Mouse (Mus musculus) heart, adult 11 months (tissue): Measurements from ENCODE around the gene Nsun3.
A peak's percentile ranks its signal among the peaks of the same experiment; 100 is the strongest.

ENCODE experiments used
- DNase-seq: peaks from one replicate; pipeline ENCODE4 v3.0.0; 2022

The Nsun3 gene

DNA sequence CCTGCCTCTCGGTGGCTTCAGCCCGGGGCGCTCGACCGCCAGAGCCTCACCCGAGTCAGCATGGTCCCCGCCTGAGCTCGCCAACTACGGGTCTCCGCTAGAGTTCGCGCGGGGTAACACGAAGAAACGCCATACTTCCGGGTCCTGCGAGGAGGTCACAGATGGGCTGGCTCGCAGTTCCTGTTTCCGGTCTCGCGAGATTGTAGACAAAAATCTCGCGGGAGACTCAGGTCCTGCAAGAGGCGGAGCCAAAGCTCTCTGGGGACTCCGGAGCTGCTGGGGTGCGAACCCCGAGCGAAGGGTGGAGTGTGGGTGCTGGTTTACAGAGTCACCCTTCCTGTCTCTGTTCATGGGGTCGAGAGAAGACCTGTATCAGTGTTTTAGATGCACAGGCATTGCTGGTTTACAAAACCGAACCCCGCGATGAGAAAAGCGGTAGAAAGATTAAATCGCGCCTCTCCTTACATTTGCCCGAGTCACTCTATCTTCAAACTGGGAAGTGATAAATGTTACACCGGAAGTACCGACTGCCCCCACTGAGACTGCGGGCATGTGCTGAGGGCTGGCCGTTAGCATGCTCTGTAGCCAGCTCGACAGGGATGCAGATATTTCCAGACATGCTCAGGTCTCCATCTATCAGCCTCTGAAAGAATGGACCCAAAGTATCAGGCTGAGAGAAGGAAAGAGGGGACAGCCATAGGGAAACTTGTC is at the start of gene Nsun3:
Gene Nsun3 (minus strand): TSS at position 198 of the 711 bp plus-strand sequence.
- DNase-seq: peak; percentile 99

DNA sequence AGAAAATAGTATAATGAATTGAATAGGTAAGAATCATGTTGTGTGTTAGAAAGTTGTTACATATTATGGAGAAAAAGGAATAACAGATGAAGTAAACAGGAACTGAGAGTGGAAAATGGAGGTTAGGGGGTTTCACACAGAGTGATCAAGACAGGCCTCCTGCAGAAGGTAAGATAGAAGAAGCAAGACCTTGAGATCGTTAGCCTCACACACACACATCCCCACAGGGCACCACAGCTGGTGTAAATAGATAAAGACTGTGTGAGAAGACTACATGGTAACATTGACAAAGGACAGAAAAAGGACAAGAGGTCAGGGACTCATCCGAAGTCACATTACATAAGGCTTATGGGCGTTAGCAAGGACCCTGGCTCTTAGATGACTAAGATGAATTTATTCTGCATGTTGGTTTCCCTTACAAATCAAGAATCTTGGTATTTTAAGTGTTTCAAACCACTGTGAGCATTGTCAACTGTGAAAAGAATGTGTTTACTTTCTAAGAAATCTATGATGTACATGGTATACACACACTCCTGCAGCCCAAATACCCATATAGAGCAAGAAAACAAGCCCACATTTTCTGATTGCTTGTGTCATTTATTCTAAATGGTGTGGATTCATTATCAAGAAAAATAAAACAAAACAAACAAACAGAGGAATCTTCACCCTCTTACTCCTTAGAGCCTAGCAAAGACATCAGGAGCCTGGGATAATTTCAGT is 47.6 kb upstream of the Nsun3 start:
- no peak for DNase-seq

DNA sequence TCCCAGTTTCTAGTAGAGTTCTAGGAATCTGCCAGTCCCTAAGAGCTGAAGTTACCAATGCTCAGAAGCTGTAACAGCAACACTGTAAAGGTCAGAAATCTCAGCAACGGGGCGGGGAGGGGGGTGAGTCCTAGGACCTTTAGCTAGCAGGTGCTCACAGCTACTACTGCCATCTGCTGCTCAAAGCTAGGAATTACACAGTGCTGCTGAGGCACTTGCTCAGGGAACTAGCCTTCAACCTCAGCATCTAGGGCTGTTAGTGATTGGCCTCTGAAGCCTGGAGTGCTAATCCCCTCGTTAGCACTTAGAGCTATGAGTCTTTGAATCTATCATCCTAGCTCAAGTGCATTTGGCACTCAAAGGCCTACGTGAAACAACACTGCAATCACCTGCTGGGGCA is 45.9 kb upstream of the Nsun3 start:
- peak; percentile 92 for DNase-seq

DNA sequence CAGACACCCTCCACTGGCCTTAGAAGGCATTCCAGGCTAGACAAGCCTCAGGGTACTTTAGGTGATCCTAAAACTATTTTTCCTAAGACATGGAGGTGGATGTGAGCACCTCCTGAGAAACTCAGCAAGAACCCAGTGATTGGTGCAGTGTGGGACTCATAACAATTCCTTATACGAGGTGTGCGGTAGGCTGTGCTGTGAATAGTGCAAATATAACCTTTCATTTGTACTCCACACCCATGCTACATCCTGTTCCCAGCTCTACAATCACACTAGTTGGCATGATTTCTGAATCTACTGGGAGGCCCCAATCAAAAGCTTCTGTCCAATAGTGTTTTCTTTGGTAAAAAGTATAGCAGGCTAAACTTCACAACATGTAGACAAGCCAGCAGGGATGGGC is 45.4 kb upstream of the Nsun3 start:
- DNase-seq: no peak

DNA sequence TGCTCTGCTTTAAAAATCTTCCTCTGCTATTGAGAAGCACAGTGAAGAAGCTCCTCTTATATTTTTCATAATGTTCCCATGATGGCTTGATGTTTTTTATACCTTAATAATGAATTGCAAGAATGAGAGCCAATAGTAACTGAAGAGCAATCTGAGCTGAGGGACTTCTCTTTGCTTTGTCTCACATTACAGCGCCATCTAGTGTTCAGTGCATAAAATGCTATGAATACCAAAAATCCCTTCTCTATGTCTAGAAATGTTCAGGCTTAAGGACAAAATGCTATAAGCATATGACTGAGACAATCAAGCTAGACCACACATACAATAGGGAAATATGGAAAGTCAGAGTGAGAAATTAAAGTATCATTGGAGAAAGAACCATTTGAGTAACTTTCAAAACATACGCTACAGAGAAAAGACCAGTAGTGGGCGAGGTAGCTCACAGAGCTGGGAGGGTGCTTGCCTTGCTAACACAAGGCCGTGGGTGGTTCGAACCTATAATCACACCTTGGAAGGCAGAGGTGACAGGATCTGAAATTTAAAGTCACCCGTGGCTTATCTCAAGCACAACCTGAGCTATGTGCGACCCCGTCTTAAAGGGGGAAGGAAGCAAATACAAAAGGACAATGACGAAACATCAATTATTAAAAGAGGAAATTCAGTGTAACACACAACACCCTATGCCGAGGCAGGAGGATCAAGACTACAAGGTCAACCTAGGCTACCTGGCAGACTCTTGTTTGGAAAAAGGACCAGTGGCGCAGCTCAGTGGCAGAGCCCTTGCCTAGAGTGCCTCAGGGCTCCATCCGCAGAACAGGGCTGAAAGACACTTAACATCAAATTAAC is 39.8 kb upstream of the Nsun3 start:
- DNase-seq: no peak

DNA sequence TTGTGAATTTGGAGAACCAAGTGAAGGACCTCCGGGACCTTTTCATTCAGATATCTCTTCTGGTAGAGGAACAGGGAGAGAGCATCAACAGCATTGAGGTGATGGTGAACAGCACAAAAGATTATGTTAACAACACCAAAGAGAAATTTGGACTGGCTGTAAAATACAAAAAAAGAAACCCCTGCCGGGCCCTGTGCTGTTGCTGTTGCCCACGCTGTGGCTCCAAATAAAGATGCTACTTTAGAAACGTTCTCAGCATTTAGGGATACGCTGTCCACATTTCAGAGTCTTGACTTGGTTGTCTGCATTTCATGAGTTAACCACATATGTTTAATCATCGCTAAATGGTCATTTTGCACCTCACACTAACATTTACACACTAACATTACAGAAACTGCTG is 35.9 kb upstream of the Nsun3 start:
- no peak for DNase-seq

DNA sequence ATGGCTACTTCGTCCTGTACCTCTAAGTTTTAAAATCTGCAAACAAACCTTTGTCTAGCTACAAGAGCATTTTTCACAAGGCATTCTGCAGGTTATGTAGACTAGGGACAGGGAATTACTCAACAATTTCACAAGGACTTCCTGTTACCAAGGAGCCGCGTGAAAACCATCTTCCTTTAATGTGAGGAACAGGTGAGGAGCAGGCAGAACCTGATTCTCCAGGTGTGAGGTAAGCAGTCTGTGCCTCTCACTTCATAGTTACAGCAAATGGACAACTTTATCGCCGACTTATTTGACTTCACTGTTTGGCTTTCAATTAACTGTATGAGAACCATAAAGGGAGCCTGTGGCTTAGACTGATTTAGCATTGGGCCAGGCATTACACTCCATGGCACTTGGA is 27.9 kb upstream of the Nsun3 start, which contains the start of gene Stx19:
Gene Stx19 (plus strand): TSS at position 186 of the 400 bp plus-strand sequence.
- DNase-seq: no peak

DNA sequence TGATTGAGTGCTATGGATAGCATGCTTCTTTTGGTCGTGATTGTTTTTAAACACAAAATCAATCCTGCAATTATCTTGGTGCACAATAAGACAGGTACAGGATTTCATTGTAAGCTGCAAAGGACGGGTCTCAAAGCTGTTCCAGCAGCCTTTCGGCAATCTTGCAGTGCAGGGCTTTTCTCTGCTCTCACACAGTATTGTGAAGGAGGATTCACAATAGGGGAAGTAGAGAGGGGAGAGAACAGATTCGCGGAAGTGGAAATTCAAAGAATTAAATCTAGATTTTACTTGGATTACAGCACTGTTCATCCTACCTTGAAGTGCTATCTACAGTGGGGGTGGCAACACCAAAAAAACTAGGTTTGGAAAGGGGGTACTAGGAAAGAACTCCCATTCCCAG is 27.2 kb upstream of the Nsun3 start:
- DNase-seq: no peak

DNA sequence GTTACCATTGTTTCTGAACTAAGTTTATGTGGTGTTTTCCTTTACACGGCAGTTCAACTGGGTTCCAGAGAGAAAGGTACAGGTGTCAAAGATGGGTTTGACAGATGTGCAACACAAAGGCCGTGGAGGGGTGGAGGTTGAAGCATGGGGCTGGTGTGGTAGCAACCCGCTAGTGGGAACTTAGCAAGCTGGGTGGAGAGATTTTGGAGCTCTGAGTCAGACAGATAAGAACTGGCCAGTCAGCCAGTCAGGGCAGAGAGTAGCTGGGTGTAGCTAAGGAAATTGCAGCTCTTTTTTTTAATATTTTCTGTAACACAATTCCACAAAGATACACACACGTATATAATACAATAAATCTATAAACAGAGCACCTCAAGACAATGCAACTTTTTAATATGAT is 24.2 kb upstream of the Nsun3 start:
- no peak for DNase-seq

DNA sequence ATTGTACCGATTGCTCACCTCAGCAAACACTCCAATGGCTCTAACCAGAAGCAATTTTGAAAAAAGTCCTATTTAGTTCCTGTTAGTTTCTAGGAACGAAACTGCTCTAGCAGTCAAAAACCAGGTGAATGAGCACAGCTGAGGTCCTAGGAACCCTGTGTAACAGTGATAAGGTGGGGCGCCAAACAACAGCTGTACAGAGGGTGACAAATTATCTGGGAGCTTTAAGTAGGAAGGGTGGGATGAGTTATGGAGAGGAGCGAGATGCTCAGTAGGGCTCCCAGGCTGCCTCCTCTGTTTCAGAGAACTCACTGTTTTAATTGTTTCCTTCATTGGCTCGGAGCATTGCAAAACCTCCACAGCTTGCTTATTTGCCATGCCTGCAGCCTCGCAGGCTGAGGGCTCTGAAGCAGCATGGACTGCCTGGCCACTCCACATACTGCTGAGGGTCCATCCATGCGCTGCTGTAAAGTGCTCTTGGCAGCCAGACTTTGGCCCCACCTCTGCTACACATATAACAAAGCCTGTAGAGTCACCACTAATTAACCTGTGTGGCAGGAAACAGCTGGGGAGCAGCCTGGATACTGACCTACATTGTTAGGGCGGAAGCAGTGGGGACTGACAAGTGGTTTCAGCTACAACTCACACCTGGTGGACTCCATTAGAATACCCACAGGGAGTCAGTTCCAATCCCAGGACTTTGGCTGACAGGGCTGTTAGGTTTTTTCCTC is 20.8 kb upstream of the Nsun3 start:
- DNase-seq: peak; percentile 91

DNA sequence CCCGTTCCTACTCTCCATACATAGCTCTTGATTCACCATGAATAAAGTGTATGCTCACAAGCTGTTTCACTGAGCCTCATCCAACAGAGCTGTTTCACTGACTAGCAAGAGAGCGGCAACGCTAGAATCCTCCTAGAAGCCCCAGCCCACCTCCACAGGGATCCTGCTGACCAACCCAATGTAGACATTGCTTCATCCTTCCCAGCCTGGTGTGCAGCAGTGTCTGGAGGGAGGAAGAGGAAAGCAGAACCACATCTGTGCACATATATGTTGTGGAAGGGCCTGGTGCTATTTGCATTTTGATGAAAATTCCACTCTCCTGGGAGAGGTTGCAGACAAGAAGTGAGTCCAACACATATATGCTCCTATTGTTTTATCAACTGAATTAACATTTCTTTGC is 18.0 kb upstream of the Nsun3 start:
- DNase-seq: peak; percentile 55

DNA sequence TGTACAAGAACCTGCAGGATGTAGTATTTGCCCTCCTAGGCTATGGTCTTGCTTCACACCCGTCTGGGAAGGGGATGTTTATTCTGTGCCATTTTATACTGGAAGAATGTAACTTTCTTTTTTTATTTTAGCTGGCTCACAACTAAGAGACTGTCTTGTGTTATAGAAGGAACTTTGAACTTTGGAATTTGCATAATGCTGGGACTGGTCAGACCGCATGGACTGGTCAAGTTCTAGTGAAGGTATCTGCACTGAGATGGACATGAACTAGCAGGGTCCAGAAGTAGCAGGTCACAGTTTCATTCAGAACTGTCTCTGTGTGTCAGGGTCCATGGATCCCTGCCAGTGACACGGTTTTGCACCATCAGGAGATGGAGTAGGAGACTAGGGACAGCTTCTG is 13.2 kb upstream of the Nsun3 start:
- DNase-seq: peak; percentile 30

DNA sequence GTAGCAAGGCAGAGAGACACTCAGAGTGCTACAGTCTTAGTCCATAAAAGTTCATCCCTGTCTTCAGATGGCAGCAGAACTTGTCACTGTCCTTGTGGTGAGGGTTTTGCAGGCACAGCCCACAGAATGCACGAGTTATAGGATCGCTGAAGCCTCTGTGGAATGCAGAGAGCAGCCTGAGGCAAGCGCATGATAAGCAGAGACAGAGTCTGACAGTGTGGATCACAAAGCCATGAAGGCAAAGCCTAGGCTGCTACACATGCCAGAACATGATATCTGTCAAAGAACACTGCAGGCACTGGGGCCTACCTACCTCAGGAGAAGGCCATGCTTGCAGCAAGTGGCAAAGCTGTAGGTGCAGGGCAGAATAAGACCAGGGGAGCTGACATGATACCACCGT is 12.8 kb upstream of the Nsun3 start:
- DNase-seq: peak; percentile 78

DNA sequence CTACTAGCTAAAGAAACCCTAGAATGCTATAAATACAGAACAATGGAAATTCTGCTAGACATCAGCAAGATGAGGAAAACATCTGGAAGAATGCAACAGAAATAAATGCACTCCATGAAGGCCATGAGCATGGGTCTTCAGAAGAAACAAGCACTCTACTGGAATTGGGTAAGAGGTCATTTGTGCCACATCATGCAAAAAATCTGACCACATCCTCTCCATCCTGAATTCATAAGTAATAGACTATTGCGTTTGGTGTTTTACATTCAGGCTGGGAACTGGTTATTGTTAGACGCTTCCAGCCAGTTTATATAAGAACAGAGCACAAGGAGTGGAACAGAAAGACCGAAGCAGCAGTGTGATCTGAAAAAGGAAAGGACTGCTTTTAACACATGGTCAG is 12.2 kb upstream of the Nsun3 start:
- DNase-seq: no peak

DNA sequence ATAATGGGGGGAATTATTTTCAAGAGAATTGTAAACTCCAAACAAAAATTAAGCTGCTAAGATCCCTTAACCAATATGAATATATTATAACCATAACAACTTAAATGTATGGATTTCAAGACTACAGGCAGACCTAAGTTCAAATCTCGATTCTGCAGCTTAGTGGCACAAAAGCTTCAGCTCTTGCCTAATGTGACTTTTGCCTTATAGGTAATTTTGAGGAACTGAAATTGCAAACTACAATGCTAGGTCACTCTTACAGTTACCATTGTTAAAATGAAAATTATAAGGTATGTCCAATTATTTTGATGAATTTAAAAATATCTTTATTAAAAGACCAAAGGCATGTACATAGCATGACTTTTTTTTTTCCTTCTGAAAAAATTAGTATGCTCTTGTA is 10.0 kb upstream of the Nsun3 start:
- DNase-seq: no peak

DNA sequence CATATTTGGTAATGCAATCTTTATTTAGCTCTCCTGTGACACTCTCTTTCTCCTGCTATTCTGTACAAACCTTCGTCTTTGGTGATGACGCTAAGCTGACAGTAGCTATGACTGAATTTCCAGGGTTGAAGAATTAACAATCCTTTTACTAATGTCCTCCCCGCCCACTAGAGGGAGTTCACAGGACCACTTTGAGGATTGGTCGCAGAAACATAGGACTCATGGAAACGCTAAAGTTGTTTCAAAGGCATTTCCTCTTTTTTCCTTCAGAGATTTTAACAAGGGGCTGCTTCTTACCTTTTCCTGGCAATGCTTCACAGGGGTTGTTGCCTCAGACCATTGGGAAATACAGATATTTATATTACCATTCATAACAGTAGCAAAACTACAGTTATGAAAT is 4.4 kb downstream of the Nsun3 start:
- no peak for DNase-seq

DNA sequence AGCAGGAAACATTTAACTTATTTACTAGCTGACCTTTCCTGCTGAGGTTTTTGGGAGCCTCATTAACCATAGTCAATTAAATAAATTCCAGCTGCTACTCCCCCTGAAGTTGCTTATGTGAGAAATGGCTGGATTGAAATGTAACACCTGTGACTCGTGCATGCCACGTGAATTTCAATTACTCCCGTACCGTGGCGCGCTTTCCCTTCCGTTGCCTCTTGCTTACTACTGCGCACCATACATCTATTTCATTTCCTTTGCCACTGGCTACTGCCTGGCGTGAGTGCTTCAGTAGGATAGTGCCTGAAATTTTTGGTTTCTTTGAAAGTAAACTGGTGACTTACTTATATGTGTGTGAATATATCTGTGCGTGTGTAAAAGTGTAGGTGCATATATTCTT is 8.3 kb downstream of the Nsun3 start:
- peak; percentile 68 for DNase-seq

DNA sequence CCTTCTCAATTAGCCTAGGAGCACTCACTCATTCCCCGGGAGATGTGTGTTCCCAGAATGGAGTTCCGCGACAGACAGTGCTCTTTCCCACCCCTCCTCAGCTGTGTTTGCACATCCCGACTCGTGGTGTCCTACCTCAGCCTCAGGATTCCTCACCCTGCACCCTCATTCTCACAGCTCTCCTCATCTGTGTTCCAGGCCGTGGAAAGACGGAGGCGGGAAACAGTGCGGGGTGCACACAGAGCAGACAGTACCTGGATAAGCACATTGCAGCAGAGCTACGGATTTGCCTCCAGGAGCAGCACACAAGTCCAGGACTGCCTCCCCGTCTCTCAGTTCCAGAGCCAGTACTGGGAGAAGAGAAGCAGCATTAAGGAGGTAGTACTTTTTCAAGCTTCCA is 10.6 kb downstream of the Nsun3 start:
- no peak for DNase-seq

DNA sequence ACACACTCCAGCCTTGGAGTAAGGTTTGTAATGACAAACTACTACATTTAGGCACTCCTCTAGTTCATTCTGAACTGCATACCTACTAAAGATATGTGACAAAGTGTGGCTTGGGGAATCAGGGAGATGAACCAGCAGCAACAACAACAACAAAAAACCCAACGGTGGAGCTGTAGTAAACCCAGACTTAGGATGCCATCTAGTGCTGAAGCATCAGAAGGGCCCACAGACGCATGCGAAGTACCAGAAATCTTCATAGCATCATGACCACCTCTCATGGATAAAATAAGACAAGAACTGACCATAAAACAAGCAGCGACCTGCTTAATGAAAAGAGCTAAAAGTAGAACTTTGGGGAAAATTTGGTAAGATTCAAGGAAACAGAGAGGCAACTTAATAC is 13.2 kb downstream of the Nsun3 start:
- no peak for DNase-seq

DNA sequence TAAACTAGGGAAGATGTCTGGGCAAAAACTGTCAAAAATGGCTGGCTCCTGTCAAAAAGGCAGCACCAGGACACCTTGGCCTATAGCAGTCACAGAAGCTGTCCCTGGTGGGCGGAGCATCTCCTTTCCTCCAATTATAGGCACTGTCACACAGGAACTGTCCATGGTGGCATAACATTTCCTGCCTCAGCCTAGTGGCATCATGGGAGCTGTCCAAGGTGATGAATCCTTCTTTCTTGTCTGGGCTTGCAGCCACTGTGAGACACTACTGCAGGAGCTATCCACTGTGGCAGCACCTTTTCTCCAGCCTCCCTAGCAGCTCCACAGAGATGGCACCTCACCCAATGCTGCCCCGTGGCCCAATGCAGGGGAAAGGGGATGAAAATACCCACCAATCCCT is 28.3 kb downstream of the Nsun3 start:
- DNase-seq: no peak

DNA sequence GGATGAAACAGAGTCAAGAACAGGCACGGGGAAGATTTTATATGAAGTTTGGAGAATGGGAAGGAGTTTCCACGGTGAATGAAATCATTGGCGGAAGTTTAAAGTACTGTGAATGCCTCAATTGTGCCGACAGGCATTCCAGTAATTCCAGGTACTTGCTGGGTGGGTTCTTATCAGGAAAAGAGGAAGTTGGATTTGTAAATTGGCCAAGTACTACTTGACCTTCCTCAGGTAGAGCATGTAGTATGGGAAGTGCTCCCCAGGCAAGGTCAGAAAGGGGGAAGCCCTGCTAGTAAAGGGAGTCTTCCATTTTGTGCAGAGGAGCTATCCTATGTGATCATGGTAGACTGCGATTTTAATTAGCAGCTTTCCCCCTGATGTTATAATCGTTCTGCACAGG is 31.3 kb downstream of the Nsun3 start:
- no peak for DNase-seq

DNA sequence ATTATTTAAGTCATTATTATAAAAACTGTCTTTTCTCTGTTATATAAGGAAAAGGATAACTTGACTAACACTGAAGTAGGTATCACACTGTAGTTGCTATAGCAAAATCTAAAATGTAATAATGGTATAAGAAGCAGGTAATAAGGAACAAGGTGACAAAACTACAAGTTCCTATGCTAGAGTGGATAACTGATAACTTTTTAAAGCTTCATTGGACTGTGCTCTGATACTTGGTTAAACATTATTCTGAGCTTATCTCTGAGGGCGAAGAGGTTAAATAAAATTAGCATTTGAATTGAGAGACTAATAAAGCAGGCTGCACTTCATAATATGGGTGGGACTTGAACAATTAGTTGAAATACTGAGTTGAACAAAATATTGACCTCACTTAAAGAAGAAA is 33.0 kb downstream of the Nsun3 start:
- no peak for DNase-seq

DNA sequence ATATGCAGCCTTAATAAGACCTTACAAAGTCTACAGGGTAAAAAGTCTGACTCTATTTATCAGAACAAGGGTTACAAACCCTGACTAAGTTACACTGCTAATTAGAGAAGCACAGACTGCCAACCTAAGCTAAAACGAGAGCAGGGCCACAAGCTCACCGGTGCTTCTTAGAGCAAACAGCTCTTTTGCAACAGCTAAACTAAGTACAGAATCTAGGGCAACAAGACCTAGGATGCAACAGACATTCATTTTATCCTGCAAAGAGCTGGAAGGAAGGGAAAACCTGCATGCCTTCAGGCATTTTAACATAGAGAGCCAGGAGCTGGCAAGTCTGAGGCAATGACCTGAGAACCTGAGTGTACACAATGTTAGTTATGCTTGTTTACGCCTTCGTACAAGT is 33.5 kb downstream of the Nsun3 start:
- DNase-seq: no peak
